In genomic region chr9:57075681-57076381, GRCm38 (mm10) we compare ENCODE assay signal across 1 mouse cellular context.
TF ChIP-seq lines count a peak whose summit lies in the region.

No protein-coding gene starts in this region.

TF ChIP-seq in CH12.LX, 34 proteins besides CTCF, POLR2A, EP300 and RAD21 (continued from another document):
- 0 out of 2 replicates have a peak, but pooled peaks have one; percentile 50 for TF ChIP-seq KAT2A (IDR thresholded peaks at IDR 0.05; ENCODE audit: insufficient replicate concordance, low read length)
- no peak for TF ChIP-seq USF1 (IDR thresholded peaks at IDR 0.05; ENCODE audit: low read depth, low read length)
- TF ChIP-seq JUND (conservative IDR thresholded peaks at IDR 0.05; ENCODE audit: low read depth, low read length), result no peak
- TF ChIP-seq ZMIZ1 (IDR thresholded peaks at IDR 0.05; ENCODE audit: low read depth, low read length), result no peak
- peak; percentile 11; the same call in 1 of the 2 replicates for TF ChIP-seq MXI1 (IDR thresholded peaks at IDR 0.05; ENCODE audit: low read depth, low read length)
